Mouse (Mus musculus) hindbrain, embryonic 11.5 days (tissue): ENCODE results near the gene Rnf144a. TPM values are rescaled to one million over a fixed set of nuclear protein-coding genes. Genes with fewer than 3 reads are reported as not detected.
A peak's percentile ranks its signal among the peaks of the same experiment; 100 is the strongest.

ENCODE experiments used
- ATAC-seq: fragments of 200-750 bp; cut with Nextera tagmentation; 2 replicates; pipeline ENCODE4 v1.8.0; 2017; ENCODE audit warnings: mild to moderate bottlenecking, moderate TSS enrichment, moderate library complexity; ENCODE audit not compliant: low FRiP score
- DNase-seq: peaks from one replicate; pipeline ENCODE4 v3.0.0-alpha.2; 2015; ENCODE audit warnings: low spot score
- H3K27ac ChIP-seq: fragments of 300-500 bp; sonication (generic); 2 replicates; pipeline ENCODE4 v1.5.1; 2014; ENCODE audit warnings: mild to moderate bottlenecking, low read depth, low read length
- H3K27me3 ChIP-seq: fragments of 300-500 bp; sonication (generic); 2 replicates; pipeline ENCODE4 v1.6.1; 2014; ENCODE audit warnings: mild to moderate bottlenecking, low read length, moderate library complexity, mixed read lengths; ENCODE audit not compliant: control insufficient read depth, insufficient read depth
- H3K36me3 ChIP-seq: fragments of 300-500 bp; sonication (generic); 2 replicates; pipeline ENCODE4 v1.6.1; 2014; ENCODE audit warnings: mild to moderate bottlenecking, low read length, moderate library complexity, mixed read lengths; ENCODE audit not compliant: control insufficient read depth, insufficient read depth
- H3K4me1 ChIP-seq: fragments of 300-500 bp; sonication (generic); replicated peaks from 2 replicates; pipeline ENCODE4 v1.6.1; 2014; ENCODE audit warnings: low read length, mixed read lengths; ENCODE audit not compliant: control insufficient read depth, insufficient read depth
- H3K4me2 ChIP-seq: fragments of 300-500 bp; sonication (generic); replicated peaks from 2 replicates; pipeline ENCODE4 v1.6.1; 2014; ENCODE audit warnings: mild to moderate bottlenecking, low read depth, low read length
- H3K4me3 ChIP-seq: fragments of 300-500 bp; sonication (generic); 2 replicates; pipeline ENCODE4 v1.5.1; 2014; ENCODE audit warnings: low read depth, low read length
- H3K9ac ChIP-seq: fragments of 300-500 bp; sonication (generic); 2 replicates; pipeline ENCODE4 v1.6.1; 2014; ENCODE audit warnings: low read depth, low read length
- H3K9me3 ChIP-seq: fragments of 300-500 bp; sonication (generic); 2 replicates; pipeline ENCODE4 v1.6.1; 2016; ENCODE audit warnings: low read length; ENCODE audit not compliant: control insufficient read depth
- WGBS: fragments of 180-500 bp; shearing (Covaris S2); extraction: QIAGEN DNeasy Blood & Tissue Kit; methylation state at CpG from one replicate; pipeline ENCODE4 v1.1.7; 2014; 5-methylcytosine and 5-hydroxymethylcytosine counted together
- polyA plus RNA-seq: library from polyadenylated mRNA; unstranded; fragments of >200 nt; fragmentation: Nextera tagmentation; extraction: Ambion mirVana; gene quantifications from 2 replicates; pipeline ENCODE4 v1.2.1, GENCODE M21; 2014

Rnf144a gene
- polyA plus RNA-seq, 1 experiment from 2014 or later, result 30.8 TPM

GRCm38 (mm10) chr12:26356191-26356590, 58.9 kb downstream of the Rnf144a start:
- no peak overlapping the region for H3K9ac ChIP-seq
- H3K4me1 ChIP-seq, result no peaks in the 10 kb centered on the region
- no peaks in the 10 kb centered on the region for H3K27me3 ChIP-seq
- no peak overlapping the region for H3K4me2 ChIP-seq
- no peaks in the 10 kb centered on the region for H3K36me3 ChIP-seq
- H3K27ac ChIP-seq, result no peak overlapping the region
- no peak overlapping the region for H3K4me3 ChIP-seq
- 86% methylated on average over 7 of the region's 7 CpGs for WGBS
- no peaks in the 10 kb centered on the region for H3K9me3 ChIP-seq
- DNase-seq (no peak), ATAC-seq (no peak)

- Histone ChIP-seq H3K4me1 (no peaks in the 10 kb centered on the region), H3K27ac (no peak overlapping the region), H3K9me3 (no peaks in the 10 kb centered on the region), H3K9ac (no peak overlapping the region), H3K36me3 (no peaks in the 10 kb centered on the region), H3K27me3 (no peaks in the 10 kb centered on the region), H3K4me2 (no peak overlapping the region), H3K4me3 (no peak overlapping the region)
- WGBS, result 52% methylated on average over 3 of the region's 3 CpGs
- no peak for ATAC-seq
- no peak for DNase-seq
Measured at GRCm38 (mm10) chr12:26351321-26351720, 63.7 kb downstream of the Rnf144a start.

- ATAC-seq, result no peak
- no peak for DNase-seq
- H3K9ac ChIP-seq, result no peak overlapping the region
- H3K4me2 ChIP-seq, result no peak overlapping the region
- H3K9me3 ChIP-seq, result no peaks in the 10 kb centered on the region
- no peak overlapping the region for H3K4me3 ChIP-seq
- H3K4me1 ChIP-seq, result no peaks in the 10 kb centered on the region
- WGBS, result 92% methylated on average over 5 of the region's 5 CpGs
- no peaks in the 10 kb centered on the region for H3K27me3 ChIP-seq
- no peak overlapping the region for H3K27ac ChIP-seq
- H3K36me3 ChIP-seq, result no peaks in the 10 kb centered on the region
Measured at GRCm38 (mm10) chr12:26344408-26344807, 70.6 kb downstream of the Rnf144a start.

- H3K9me3 ChIP-seq, result no peaks in the 10 kb centered on the region
- H3K9ac ChIP-seq, result no peak overlapping the region
- no peaks in the 10 kb centered on the region for H3K4me1 ChIP-seq
- DNase-seq (no peak), ATAC-seq (no peak)
- no peak overlapping the region for H3K4me2 ChIP-seq
- H3K27ac ChIP-seq, result no peak overlapping the region
- 73% methylated on average over 2 of the region's 2 CpGs for WGBS
- H3K4me3 ChIP-seq, result no peak overlapping the region
- no peaks in the 10 kb centered on the region for H3K27me3 ChIP-seq
- H3K36me3 ChIP-seq, result no peaks in the 10 kb centered on the region
Measured at GRCm38 (mm10) chr12:26343131-26343530, 71.9 kb downstream of the Rnf144a start.

GRCm38 (mm10) chr12:26342663-26343062, 72.4 kb downstream of the Rnf144a start:
- no peak overlapping the region for H3K4me3 ChIP-seq
- DNase-seq, result no peak
- no peak for ATAC-seq
- H3K9me3 ChIP-seq, result no peaks in the 10 kb centered on the region
- H3K9ac ChIP-seq, result no peak overlapping the region
- no peak overlapping the region for H3K4me2 ChIP-seq
- no peaks in the 10 kb centered on the region for H3K36me3 ChIP-seq
- WGBS, result 91% methylated on average over 3 of the region's 3 CpGs
- H3K27ac ChIP-seq, result 0 out of 2 replicates have a peak overlapping the region, but pooled peaks have one; percentile 9
- no peaks in the 10 kb centered on the region for H3K4me1 ChIP-seq
- H3K27me3 ChIP-seq, result no peaks in the 10 kb centered on the region

GRCm38 (mm10) chr12:26342086-26342485, 73.0 kb downstream of the Rnf144a start:
- H3K4me1 ChIP-seq, result no peaks in the 10 kb centered on the region
- H3K36me3 ChIP-seq, result no peaks in the 10 kb centered on the region
- no peak overlapping the region for H3K9ac ChIP-seq
- 87% methylated on average over 4 of the region's 4 CpGs for WGBS
- H3K27me3 ChIP-seq, result no peaks in the 10 kb centered on the region
- DNase-seq (no peak), ATAC-seq (no peak)
- H3K4me3 ChIP-seq, result no peak overlapping the region
- no peak overlapping the region for H3K4me2 ChIP-seq
- no peaks in the 10 kb centered on the region for H3K9me3 ChIP-seq
- H3K27ac ChIP-seq, result 0 out of 2 replicates have a peak overlapping the region, but pooled peaks have one; percentile 9

- H3K9me3 ChIP-seq, result no peaks in the 10 kb centered on the region
- no peaks in the 10 kb centered on the region for H3K36me3 ChIP-seq
- no peaks in the 10 kb centered on the region for H3K4me1 ChIP-seq
- WGBS, result 96% methylated on average over 4 of the region's 4 CpGs
- H3K9ac ChIP-seq, result no peak overlapping the region
- H3K27me3 ChIP-seq, result no peaks in the 10 kb centered on the region
- H3K4me3 ChIP-seq, result no peak overlapping the region
- no peak overlapping the region for H3K4me2 ChIP-seq
- ATAC-seq (no peak), DNase-seq (no peak)
- no peak overlapping the region for H3K27ac ChIP-seq
Measured at GRCm38 (mm10) chr12:26340621-26341020, 74.4 kb downstream of the Rnf144a start.

- H3K36me3 ChIP-seq, result no peaks in the 10 kb centered on the region
- ATAC-seq, result no peak
- H3K4me3 ChIP-seq, result no peak overlapping the region
- no peak overlapping the region for H3K27ac ChIP-seq
- no peak overlapping the region for H3K4me2 ChIP-seq
- no peak for DNase-seq
- H3K27me3 ChIP-seq, result no peaks in the 10 kb centered on the region
- H3K4me1 ChIP-seq, result no peaks in the 10 kb centered on the region
- no peak overlapping the region for H3K9ac ChIP-seq
- H3K9me3 ChIP-seq, result no peaks in the 10 kb centered on the region
Measured at GRCm38 (mm10) chr12:26339886-26340285, 75.2 kb downstream of the Rnf144a start.

GRCm38 (mm10) chr12:26339181-26339580, 75.9 kb downstream of the Rnf144a start:
- no peak overlapping the region for H3K9ac ChIP-seq
- H3K36me3 ChIP-seq, result no peaks in the 10 kb centered on the region
- no peak for DNase-seq
- H3K4me3 ChIP-seq, result no peak overlapping the region
- 88% methylated on average over 8 of the region's 8 CpGs for WGBS
- no peaks in the 10 kb centered on the region for H3K27me3 ChIP-seq
- no peak for ATAC-seq
- H3K27ac ChIP-seq, result no peak overlapping the region
- H3K9me3 ChIP-seq, result no peaks in the 10 kb centered on the region
- H3K4me2 ChIP-seq, result no peak overlapping the region
- no peaks in the 10 kb centered on the region for H3K4me1 ChIP-seq
